Mouse (Mus musculus): ENCODE results near the gene Zkscan17. TPM values are rescaled to one million over a fixed set of nuclear protein-coding genes. Genes with fewer than 3 reads are reported as not detected.

Zkscan17 gene
- polyA plus RNA-seq, 1 experiment from 2014 or later, result 21.5 TPM

DNA sequence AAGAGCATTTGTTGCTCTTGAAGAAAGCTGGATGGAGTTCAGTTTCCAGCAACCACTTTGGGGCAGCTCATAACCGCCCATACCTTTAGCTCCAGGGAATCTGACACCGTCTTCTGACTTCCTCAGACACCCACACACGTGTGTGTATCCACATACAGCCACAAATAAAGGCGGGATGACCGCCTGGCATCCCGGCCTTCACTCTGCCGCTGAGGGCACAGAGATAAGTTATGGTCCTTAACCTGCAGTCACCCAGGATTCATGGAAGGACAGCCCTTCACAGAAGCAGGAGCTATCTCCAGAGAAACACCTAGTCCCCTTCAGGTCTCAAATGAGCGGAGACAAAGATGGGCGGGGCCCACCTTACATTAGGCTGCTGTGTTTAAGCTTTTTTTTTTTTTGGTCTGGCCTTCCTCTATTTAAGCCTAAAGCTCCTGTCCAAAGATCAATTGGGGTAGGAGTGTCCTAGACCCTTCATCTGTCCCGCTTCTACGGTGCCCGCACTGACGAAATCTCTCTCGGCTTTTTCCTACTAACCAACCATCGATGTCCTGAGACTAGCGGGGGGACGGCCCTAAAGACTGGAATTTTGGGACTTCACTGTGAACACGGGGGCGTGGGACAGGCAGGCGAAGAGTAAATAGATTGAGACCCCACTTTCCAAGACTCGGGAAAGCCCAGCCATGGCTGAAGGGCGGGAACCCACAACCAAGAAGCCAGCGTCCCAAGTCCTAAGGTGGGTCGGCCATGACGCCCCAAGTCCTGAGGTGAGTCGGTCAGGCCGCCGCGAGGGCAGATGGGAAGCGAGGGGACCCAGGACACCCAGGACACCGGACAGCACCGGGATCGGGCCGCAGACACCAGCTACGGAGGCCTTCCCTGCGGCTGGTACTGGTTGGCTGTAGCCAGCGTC, 54.9 kb downstream of the Zkscan17 start:
- WGBS, result 7% methylated on average over 37 of the region's 37 CpGs
- ATAC-seq (replicated peaks; ENCODE audit: insufficient number of reproducible peaks, low FRiP score, low TSS enrichment, low read depth) (peak; percentile 74), DNase-seq (ENCODE audit: low spot score) (no peak)
- H3K27ac ChIP-seq (replicated peaks; ENCODE audit: low read depth, low read length), result 0 out of 2 replicates have a peak overlapping the region, but pooled peaks have one; percentile 28
- no peaks in the 10 kb centered on the region for H3K36me3 ChIP-seq (replicated peaks; ENCODE audit: control insufficient read depth, insufficient read depth, low read depth, low read length)
- H3K27me3 ChIP-seq (ENCODE audit: control insufficient read depth, insufficient read depth, low read length), result no peaks in the 10 kb centered on the region
- peak overlapping the region; percentile 86 for H3K4me2 ChIP-seq (ENCODE audit: low read depth, low read length)
- no peaks in the 10 kb centered on the region for H3K4me1 ChIP-seq (ENCODE audit: control insufficient read depth, insufficient read depth, low read length)
- H3K9me3 ChIP-seq (replicated peaks; ENCODE audit: control insufficient read depth, low read length), result no peaks in the 10 kb centered on the region
- H3K4me3 ChIP-seq (ENCODE audit: low read depth, low read length), result peak overlapping the region; percentile 86
- H3K9ac ChIP-seq (replicated peaks; ENCODE audit: low read length), result peak overlapping the region; percentile 91

DNA sequence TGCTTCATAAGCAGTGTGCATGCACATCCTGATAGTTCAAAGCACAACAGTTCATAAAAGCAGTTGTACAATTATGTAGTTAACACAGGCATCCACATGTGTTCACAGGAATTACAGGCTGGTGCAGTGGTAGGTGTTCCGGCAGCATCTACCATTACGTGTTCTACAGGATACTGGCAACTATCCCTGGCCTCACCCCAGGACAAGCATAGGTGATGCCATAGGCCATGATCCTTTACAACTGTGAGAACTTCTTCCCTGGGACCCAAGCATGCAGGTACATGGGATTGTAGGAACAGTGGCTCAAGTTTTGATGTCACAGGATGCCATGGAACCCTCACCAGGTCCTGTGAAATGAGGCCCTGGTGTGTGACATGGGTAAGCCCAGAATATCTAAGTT, 66.1 kb downstream of the Zkscan17 start:
- ATAC-seq (replicated peaks; ENCODE audit: insufficient number of reproducible peaks, low FRiP score, low TSS enrichment, low read depth) (no peak), DNase-seq (ENCODE audit: low spot score) (no peak)
- Histone ChIP-seq H3K27ac (replicated peaks; ENCODE audit: low read depth, low read length) (no peak overlapping the region), H3K9me3 (replicated peaks; ENCODE audit: control insufficient read depth, low read length) (no peaks in the 10 kb centered on the region; the same call in 1 of the 2 replicates), H3K4me3 (ENCODE audit: low read depth, low read length) (no peak overlapping the region), H3K4me1 (ENCODE audit: control insufficient read depth, insufficient read depth, low read length) (no peaks in the 10 kb centered on the region), H3K9ac (replicated peaks; ENCODE audit: low read length) (no peak overlapping the region), H3K36me3 (replicated peaks; ENCODE audit: control insufficient read depth, insufficient read depth, low read depth, low read length) (peaks cover 19% of the 10 kb centered on the region), H3K27me3 (ENCODE audit: control insufficient read depth, insufficient read depth, low read length) (no peaks in the 10 kb centered on the region), H3K4me2 (ENCODE audit: low read depth, low read length) (no peak overlapping the region)
- WGBS, result 99% methylated on average over 2 of the region's 2 CpGs

DNA sequence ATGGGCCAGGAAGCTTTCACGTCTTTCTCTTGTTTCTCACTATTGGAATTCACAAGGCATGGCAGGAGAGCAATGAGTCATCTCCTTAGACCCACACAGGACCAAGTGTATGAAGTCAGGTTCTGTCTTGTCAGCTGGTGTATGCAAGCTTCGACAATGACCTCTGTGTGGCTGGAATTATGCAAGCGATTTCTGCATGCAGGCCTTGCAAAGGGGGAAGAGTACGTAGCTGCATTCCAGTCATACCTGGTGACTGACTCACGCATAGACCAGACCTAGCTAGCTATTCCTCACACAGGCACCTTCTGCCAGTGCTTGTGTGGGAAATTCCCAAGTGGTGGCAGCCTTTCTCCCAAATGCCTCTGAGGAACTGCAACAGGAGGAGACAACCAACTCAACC, 67.6 kb downstream of the Zkscan17 start:
- H3K36me3 ChIP-seq (replicated peaks; ENCODE audit: control insufficient read depth, insufficient read depth, low read depth, low read length), result peaks cover 26% of the 10 kb centered on the region
- H3K4me1 ChIP-seq (ENCODE audit: control insufficient read depth, insufficient read depth, low read length), result no peaks in the 10 kb centered on the region
- H3K4me3 ChIP-seq (ENCODE audit: low read depth, low read length), result no peak overlapping the region
- 50% methylated on average over 5 of the region's 5 CpGs for WGBS
- H3K4me2 ChIP-seq (ENCODE audit: low read depth, low read length), result no peak overlapping the region
- no peak overlapping the region for H3K27ac ChIP-seq (replicated peaks; ENCODE audit: low read depth, low read length)
- H3K9ac ChIP-seq (replicated peaks; ENCODE audit: low read length), result no peak overlapping the region
- DNase-seq (ENCODE audit: low spot score) (peak; percentile 47), ATAC-seq (replicated peaks; ENCODE audit: insufficient number of reproducible peaks, low FRiP score, low TSS enrichment, low read depth) (no peak; the same call in 1 of the 2 replicates)
- no peaks in the 10 kb centered on the region for H3K27me3 ChIP-seq (ENCODE audit: control insufficient read depth, insufficient read depth, low read length)
- H3K9me3 ChIP-seq (replicated peaks; ENCODE audit: control insufficient read depth, low read length), result no peaks in the 10 kb centered on the region; the same call in 1 of the 2 replicates

DNA sequence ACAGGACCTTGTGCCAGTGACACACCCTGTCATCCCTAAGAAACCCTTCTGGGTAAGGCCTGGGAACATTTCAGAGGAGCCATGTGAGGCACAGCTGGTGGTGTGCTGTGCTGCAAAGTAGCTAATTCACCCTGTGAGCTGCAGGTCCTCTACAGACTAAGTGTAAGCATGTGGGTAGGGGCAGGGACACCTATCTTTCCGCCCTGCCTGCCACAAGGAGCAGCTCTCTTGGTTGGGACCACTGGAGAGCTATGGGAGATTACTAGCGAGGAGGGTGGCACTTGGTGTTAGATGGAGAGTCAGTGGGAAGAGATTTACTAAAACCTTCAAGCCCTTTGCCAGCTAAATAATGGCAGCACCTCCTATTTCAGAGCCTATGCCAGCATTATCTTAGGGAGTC, 69.7 kb downstream of the Zkscan17 start:
- no peaks in the 10 kb centered on the region for H3K9me3 ChIP-seq (replicated peaks; ENCODE audit: control insufficient read depth, low read length)
- H3K36me3 ChIP-seq (replicated peaks; ENCODE audit: control insufficient read depth, insufficient read depth, low read depth, low read length), result peaks cover 8% of the 10 kb centered on the region
- no peaks in the 10 kb centered on the region for H3K4me1 ChIP-seq (ENCODE audit: control insufficient read depth, insufficient read depth, low read length)
- no peaks in the 10 kb centered on the region for H3K27me3 ChIP-seq (ENCODE audit: control insufficient read depth, insufficient read depth, low read length)
- DNase-seq (ENCODE audit: low spot score) (no peak), ATAC-seq (replicated peaks; ENCODE audit: insufficient number of reproducible peaks, low FRiP score, low TSS enrichment, low read depth) (no peak)
- H3K4me2 ChIP-seq (ENCODE audit: low read depth, low read length), result no peak overlapping the region
- no peak overlapping the region for H3K27ac ChIP-seq (replicated peaks; ENCODE audit: low read depth, low read length)
- no peak overlapping the region for H3K9ac ChIP-seq (replicated peaks; ENCODE audit: low read length)
- 91% methylated on average over 2 of the region's 2 CpGs for WGBS
- no peak overlapping the region for H3K4me3 ChIP-seq (ENCODE audit: low read depth, low read length)

DNA sequence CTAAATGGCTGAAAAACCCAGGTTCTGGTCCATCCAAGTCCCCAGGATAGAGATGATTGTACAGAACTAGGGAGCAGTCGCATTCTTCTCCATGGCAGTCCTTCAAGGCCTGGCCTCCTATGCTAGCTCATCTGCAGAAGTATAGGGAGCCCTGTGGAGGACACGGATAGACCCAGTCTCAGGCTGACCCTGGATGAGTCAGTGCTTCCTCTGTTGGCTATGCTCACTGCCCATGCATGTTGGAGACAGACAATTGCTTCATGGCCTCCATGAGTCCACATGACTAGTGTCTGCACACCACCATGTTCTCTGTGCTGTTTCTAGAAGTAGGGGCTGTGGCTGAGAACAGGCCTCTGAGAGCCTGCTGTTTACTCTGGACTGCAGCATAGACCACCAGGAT, 70.2 kb downstream of the Zkscan17 start:
- ATAC-seq (replicated peaks; ENCODE audit: insufficient number of reproducible peaks, low FRiP score, low TSS enrichment, low read depth) (no peak), DNase-seq (ENCODE audit: low spot score) (no peak)
- H3K9me3 ChIP-seq (replicated peaks; ENCODE audit: control insufficient read depth, low read length), result no peaks in the 10 kb centered on the region
- no peaks in the 10 kb centered on the region for H3K4me1 ChIP-seq (ENCODE audit: control insufficient read depth, insufficient read depth, low read length)
- no peak overlapping the region for H3K4me2 ChIP-seq (ENCODE audit: low read depth, low read length)
- peaks cover 8% of the 10 kb centered on the region for H3K36me3 ChIP-seq (replicated peaks; ENCODE audit: control insufficient read depth, insufficient read depth, low read depth, low read length)
- no peak overlapping the region for H3K9ac ChIP-seq (replicated peaks; ENCODE audit: low read length)
- no peak overlapping the region for H3K27ac ChIP-seq (replicated peaks; ENCODE audit: low read depth, low read length)
- no peaks in the 10 kb centered on the region for H3K27me3 ChIP-seq (ENCODE audit: control insufficient read depth, insufficient read depth, low read length)
- no peak overlapping the region for H3K4me3 ChIP-seq (ENCODE audit: low read depth, low read length)
- 94% methylated on average over 2 of the region's 2 CpGs for WGBS

DNA sequence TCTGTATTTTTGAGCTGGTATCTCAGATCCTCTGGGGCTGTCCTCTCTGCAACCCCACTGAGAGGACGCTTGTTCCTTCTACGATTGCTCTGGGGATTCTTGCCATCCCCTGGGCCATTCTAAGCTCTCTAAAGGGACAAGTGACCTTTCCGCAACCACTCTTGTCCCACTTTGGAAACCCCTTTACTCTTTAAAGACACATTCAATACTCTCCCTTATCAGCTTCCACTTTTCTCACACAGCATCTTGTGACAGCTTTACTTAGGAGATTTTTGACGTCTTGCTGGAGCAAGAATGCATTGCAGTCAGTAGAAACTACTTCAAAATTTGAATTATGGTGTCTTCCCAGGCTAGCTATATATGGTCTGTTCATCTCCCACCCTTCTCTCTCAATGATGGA, 75.5 kb downstream of the Zkscan17 start, which contains the start of gene Snap47:
Snap47 (minus strand) TSS at position 101 of the 400 bp plus-strand sequence.
- ATAC-seq (replicated peaks; ENCODE audit: insufficient number of reproducible peaks, low FRiP score, low TSS enrichment, low read depth) (no peak), DNase-seq (ENCODE audit: low spot score) (no peak)
- Histone ChIP-seq H3K27me3 (ENCODE audit: control insufficient read depth, insufficient read depth, low read length) (no peaks in the 10 kb centered on the region), H3K27ac (replicated peaks; ENCODE audit: low read depth, low read length) (no peak within 1 kb of the TSS; the same call in 1 of the 2 replicates), H3K4me2 (ENCODE audit: low read depth, low read length) (peak within 1 kb of the TSS; percentile 90), H3K9me3 (replicated peaks; ENCODE audit: control insufficient read depth, low read length) (no peaks in the 10 kb centered on the region), H3K4me3 (ENCODE audit: low read depth, low read length) (peak within 1 kb of the TSS; percentile 82), H3K36me3 (replicated peaks; ENCODE audit: control insufficient read depth, insufficient read depth, low read depth, low read length) (peaks cover 8% of the 10 kb centered on the region), H3K4me1 (ENCODE audit: control insufficient read depth, insufficient read depth, low read length) (no peaks in the 10 kb centered on the region; the same call in 1 of the 2 replicates), H3K9ac (replicated peaks; ENCODE audit: low read length) (peak within 1 kb of the TSS; percentile 80)
- 79% methylated on average over 4 of the region's 4 CpGs for WGBS

DNA sequence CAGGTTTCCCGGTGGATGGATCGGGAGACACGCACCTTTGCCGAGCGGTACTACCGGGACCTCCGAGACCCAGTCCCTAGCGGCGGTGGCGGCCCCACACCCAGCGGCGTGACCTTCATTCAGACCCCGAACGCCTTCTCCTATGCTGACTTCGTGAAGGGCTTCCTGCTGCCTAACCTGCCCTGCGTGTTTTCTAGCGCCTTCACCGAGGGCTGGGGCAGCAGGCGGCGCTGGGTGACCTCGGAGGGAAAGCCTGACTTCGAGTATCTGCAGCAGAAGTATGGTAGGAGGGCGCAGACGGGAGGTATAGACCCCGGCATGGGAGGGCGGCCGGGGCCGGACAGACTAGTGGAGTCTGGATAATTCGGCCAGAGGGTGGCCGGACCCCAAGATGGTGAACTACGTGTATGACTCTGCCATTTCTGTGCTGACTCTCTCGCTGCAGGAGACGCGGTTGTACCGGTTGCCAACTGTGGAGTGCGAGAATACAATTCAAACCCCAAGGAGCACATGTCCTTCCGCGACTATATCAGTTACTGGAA, 76.2 kb downstream of the Zkscan17 start:
- Histone ChIP-seq H3K27me3 (ENCODE audit: control insufficient read depth, insufficient read depth, low read length) (no peaks in the 10 kb centered on the region), H3K9ac (replicated peaks; ENCODE audit: low read length) (peak overlapping the region; percentile 80), H3K27ac (replicated peaks; ENCODE audit: low read depth, low read length) (no peak overlapping the region; the same call in 1 of the 2 replicates), H3K4me1 (ENCODE audit: control insufficient read depth, insufficient read depth, low read length) (no peaks in the 10 kb centered on the region; the same call in 1 of the 2 replicates), H3K4me2 (ENCODE audit: low read depth, low read length) (peak overlapping the region; percentile 90), H3K36me3 (replicated peaks; ENCODE audit: control insufficient read depth, insufficient read depth, low read depth, low read length) (peaks cover 5% of the 10 kb centered on the region), H3K4me3 (ENCODE audit: low read depth, low read length) (peak overlapping the region; percentile 82), H3K9me3 (replicated peaks; ENCODE audit: control insufficient read depth, low read length) (no peaks in the 10 kb centered on the region)
- DNase-seq (ENCODE audit: low spot score), result peak; percentile 21
- WGBS, result 2% methylated on average over 38 of the region's 38 CpGs
- peak; percentile 54 for ATAC-seq (replicated peaks; ENCODE audit: insufficient number of reproducible peaks, low FRiP score, low TSS enrichment, low read depth)
